Mouse (Mus musculus) CD4-positive, CD25-positive, alpha-beta regulatory T cell, adult 4 months (primary cell): ENCODE measurements around the gene Ccdc59. TPM values are rescaled to one million over a fixed set of nuclear protein-coding genes. Genes with fewer than 3 reads are reported as not detected.
A peak's percentile ranks its signal among the peaks of the same experiment; 100 is the strongest.

Experiments
- ATAC-seq: one replicate; pipeline ENCODE4 v1.8.0; 2017
- polyA plus RNA-seq, 2 experiments: library from polyadenylated mRNA; unstranded; fragments of 100-300 nt; shearing (Covaris generic); gene quantifications; one replicate each; pipeline ENCODE4 v1.2.1; 2017

Gene Ccdc59
- polyA plus RNA-seq: 10 to 100 TPM; 62.9 to 67.6 TPM

DNA sequence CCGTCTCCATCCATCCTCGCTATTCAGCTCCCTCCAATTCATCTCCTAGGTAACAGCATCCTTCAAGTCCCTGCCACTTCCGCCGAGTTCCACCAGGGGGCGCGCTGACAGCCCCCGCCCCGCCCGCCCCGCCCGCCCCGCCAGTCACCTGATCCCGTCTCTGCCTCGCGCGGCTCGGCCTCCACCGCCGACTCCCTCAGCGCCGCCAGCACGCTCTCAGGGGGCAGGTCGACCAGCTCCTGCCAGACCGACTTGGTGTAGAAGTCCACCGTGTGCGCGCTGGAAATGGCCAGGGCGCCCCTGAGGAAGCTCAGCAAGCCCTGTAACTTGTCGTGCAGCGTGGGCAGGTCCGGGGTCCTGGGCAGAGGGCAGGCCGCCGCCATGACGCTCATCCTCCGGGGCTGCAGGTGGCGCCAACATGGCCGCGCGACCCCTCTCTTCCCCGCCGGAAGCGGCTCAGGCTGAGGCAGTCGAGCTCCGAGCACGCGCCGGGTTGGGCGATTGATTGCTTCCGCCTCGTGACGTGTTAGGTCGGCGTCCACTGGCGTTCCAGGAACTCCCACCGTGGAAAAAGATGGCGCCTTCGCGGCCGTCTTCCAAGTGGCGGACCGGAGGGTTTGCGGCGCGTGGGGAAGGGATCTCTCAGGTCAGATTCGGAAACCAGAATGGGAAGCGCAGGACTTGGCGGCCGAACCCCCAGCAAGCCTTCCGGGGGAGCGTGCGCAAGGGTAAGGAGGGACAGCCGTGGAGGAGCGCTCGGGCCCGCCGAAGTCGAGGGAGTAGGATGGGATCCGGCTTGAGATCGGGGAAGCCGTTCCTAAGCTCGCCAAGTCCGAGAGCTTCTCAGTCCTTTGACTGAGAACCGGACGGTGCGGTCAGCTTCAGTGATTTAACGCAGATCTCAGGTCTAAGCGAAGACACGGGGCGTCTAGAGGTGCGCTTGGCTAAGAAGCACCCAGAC is at the start of gene Ccdc59, which contains the start of gene Mettl25:
TSS of gene Ccdc59 (plus strand) at position 140 of the 961 bp plus-strand sequence.
TSS of gene Mettl25 (minus strand) at position 453 of the 961 bp plus-strand sequence.
- peak; percentile 92 for ATAC-seq

DNA sequence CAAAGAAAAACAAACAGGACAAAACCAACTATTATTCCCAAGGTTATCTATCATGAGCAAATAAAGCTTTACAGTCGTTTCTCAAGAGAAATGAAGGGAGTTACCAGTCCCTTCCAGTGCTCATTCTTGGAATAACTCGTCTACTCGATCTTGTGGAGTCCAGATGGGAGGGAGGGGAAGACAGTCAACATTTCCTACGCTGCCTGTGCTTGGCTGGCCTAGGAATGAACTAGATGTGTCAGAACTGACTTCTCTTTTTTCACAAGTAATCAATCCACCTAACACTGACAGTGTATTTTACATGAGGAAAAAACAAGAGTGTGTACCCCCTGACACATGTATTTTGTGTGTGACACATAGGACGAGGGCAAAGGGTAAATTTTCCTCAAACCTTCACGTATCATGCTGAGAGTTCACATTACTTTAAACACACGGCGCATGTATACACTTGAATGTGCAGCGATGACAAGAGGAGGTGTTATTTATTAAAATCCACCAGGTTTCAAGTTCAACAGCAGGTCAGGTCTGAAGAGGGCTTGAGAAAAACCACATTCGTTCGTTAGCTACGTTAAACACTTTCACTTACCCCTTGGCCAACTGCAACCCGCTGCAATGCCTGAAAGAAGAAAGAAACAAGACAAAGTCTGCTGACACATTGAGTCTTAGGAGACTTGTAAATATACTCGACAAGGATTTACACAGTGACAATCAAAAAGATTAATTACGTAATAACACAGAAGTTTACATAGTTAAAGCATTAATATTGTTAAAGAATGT is 46.9 kb upstream of the Ccdc59 start:
- ATAC-seq: no peak

DNA sequence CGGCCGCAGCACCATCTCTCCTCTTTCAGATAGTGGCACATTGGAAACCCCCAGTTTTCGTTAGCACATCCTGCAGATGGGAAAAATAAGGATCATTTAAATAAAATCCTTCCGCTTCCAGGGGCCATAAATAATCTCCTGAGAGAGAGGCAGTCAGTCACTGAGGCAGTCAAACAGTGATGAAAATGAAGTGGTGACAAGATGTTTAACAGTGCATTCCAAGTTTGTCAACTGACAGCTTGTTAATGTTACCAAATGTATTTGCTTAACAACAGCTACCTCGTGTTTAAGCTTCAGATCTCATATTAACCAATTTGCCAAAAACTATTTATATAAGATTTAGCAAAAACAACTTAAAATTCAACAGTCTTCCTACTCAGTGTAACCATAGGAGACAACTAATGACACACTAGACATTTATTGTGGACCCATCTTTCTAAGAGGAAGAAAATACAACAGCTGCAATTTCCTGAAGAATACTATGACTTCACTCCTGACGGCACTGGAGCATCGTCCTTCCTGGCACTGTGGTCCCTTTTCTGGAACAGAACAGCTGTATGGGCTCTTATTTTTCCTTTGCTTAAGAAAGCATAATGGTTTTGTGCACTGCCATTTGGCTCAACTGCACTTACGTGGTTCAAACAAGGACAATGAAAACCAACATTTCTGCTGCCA is 43.5 kb upstream of the Ccdc59 start:
- no peak for ATAC-seq

DNA sequence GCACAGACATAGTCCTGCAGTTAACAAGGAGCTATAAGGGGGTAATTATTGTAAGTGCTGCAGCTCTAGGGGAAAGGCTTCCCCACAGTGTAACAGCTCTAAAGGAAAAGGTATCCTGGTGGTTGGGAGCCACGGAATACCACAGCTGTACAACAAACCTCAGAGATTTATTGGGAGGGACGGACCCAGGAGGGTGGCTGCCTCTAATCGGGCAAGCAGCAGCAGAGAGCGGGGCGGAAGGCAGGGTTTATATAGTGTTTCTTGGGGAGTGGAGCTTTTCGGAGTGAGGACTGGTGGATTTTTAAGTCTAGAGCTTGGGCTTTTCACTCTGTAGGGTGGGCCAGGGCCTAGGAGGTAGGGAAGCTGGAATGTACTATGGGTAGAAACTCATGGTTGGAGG is 39.7 kb upstream of the Ccdc59 start:
- ATAC-seq: no peak

DNA sequence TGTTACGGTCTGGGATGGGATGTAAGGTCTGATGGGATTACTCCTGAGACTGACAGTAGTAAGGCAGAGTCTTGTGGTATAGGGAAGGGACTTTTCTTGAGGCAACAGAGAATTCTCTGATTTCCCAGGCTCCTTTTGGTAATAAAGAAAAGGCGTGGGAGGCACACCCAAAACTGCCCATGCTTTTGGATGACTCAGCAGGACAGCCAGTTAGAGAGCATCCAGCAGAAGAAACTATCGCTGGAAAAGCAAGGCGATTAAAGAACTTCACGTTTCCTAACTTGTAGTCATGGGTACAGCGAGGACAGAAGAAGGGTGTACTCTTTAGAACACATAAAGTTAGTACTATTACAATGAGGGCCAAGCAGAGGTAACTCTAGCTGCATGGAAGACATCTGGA is 38.7 kb upstream of the Ccdc59 start:
- ATAC-seq: no peak

DNA sequence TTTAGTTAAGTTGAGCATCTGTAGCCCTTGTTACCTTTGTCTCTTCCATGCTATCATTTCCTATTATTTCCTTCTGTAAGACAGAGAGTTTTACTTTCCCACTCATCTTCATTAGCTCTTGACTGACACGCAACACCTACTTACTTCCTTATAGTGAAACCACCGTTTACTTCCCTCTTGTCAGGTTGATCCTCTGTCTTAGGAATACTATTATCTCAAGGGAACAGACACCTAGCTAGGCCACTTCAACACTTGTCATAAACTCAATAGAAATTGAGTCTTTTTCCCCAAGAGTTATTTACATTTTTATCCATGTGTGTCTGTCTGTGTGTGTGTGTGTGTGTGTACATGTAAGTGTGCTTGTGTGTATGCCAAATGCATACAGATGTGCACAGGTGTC is 37.4 kb upstream of the Ccdc59 start:
- ATAC-seq: no peak

DNA sequence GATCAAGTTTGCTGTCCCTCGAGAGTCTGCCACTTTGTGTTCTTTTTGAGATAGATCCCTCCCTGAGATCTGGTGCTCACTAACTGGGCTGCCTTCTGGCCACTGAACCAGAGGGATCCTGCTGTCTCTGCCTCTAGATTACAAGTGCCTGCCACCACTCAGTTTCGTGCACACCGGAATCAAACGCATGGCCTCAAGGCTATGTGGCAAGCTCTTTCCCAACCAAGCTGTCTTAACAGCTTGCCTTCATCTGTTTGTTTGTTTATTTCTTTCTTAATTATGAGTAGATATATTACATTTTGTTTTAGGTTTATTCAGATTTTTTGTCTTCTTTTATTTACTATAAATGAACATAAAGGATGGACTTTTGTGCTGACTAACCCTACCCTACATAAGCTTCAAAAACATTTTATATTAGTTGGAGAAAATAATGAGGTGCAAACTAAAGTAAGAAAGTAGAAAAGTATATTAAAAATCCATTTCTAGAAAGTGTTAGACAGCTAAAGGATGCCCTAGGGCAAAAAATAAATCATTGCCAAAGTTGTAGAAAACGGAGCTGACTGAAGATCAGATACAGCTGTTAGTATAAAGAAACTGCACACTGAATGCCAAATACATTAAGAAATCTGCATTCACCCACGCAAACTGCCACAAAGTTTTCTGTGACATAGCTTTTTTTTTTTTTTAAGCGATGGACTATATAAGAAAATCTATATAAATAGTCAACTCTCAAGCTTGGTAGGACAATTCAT is 34.4 kb upstream of the Ccdc59 start:
- ATAC-seq: no peak

DNA sequence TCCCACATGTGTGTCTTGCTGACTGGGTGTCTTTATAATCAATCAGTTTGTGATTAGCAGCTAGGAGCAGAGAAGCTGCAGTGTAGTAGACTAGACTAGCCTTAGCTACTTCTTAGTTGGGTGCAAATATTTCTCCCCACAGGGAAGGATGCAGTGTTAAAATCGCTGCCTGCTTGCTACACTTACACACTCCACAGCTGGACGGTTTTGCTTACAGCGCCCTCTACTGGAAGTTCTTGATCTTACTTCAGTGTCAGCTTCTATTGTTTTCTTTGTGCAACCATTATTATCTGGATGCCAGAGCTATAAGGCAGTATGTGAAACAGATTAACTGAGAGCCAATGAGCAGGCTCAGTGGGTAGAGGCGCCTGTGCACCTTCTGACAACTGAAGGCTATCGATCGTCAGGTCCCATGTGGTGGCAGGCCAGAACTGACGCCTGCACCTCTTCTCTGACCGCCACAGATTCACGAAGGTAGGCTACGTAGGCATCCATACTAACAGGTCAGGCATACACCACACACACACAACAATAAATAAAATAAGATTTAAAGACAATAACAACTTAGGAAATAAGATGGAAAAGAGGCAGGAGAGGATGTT is 6.1 kb upstream of the Ccdc59 start:
- ATAC-seq: peak; percentile 81

DNA sequence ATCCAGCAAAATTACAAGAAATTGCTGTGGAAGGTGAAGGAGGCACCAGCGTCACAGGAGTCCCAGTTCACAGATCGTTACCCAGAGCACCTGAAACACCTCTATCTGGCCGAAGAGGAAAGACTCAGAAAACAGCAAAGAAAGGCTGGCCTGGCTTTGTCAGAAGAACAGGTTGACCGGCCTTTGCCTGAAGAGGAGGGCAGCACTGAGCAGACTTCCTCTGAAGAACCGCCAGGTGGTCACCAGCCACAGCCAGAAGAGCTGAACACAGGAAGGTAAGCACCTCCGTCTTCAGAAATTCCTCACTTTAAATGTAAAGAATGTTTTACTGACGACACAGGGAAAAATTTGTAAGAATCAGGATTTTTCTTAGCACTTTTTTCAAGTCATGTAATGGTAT is 1.7 kb downstream of the Ccdc59 start:
- ATAC-seq: no peak

DNA sequence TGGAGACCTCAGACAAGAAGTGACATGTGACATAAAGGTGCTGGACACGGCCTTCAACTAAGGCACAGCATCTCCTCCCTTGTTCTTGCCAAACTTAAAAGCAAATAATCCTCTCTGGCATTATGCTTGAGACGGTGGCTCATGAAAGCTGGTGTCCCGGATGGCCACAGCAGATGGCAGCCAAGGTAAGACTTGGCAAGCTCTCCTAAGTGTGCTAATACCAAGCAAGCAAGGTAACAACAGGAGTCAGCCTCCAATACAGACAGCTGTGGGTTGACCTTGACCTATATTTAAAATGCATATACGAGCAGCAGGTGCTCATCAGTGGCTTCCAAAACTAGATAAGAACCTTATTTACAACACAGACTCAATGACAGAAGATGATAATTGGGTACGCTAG is 9.4 kb downstream of the Ccdc59 start:
- ATAC-seq: no peak

DNA sequence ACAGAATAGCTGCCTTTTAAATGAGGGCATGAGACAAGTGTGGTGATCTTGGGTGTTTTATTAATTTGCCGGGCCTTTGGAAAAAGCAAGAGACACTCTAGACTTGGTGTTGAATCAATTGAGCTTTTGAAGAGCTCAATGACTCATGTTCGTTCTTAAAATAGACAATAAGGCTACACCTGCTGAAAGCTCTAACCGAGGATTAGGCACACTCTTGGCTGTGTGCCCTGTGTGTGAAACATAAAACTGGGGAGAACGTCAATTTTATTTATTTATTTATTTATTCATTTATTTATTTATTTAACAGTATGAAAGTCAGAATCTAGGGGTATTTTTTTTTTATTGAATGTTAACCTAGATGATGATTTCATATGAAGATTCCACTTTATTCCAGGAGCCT is 10.3 kb downstream of the Ccdc59 start:
- ATAC-seq: no peak

DNA sequence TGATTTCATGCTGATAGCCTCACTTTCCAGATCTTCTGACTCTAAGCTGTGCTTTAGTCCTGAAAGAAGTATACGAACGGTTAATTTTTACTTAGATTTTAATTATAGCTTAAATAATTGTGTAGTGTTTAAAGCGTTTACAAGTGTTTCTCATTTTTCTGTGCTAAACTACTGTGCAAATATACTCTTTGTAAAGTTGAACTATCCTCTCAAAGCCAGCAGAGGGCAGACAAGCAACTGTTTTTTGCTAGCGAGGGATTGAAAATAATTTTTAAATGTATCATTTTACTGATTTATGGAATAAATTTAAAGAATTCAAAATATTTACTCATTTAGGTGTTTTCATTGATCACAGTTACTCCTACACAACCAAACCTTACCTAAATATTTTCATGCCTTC is 26.4 kb downstream of the Ccdc59 start:
- ATAC-seq: no peak

Other genes starting within 250 kb of the Ccdc59 start
- 1 to 10 TPM; 4.1 to 4.9 TPM for gene Mettl25, start 313 bp downstream of the Ccdc59 start, polyA plus RNA-seq